22 mouse cellular contexts compared by ENCODE assay signal in genomic region chr8:10939210-10939782, GRCm38 (mm10).
A peak's percentile ranks its signal among the peaks of the same experiment; 100 is the strongest.
DNase-seq lines count a peak whose midpoint lies in the region; ATAC-seq lines count a peak whose summit lies in the region.
"Had no signal": no experiment of that assay in that cellular context is flagged by ENCODE, and none has a peak within 500 bp of the region (broad histone marks: within the 10 kb centered on the region; RNA-seq: fewer than 3 reads in every experiment).

No protein-coding gene starts in this region.

- no peak overlapping the region for H3K4me3 ChIP-seq in liver, embryonic 13.5 days (replicated peaks)
- no peak overlapping the region for H3K4me3 ChIP-seq in liver, embryonic 11.5 days (ENCODE audit: low read depth, low read length)
- H3K4me3 ChIP-seq in liver, embryonic 16.5 days (ENCODE audit: low read depth, low read length), result no peak overlapping the region
- H3K4me3 ChIP-seq: embryonic facial prominence, embryonic 15.5 days; erythroblast, embryonic 14.5 days; forebrain, embryonic 10.5 days; forebrain, embryonic 15.5 days; heart, embryonic 13.5 days; hindbrain, embryonic 13.5 days had no signal

- 56% methylated on average over 3 of the region's 3 CpGs for WGBS in liver, embryonic 13.5 days (ENCODE audit: insufficient replicate concordance)
- 66% methylated on average over 3 of the region's 3 CpGs for WGBS in liver, embryonic 11.5 days
- 53% methylated on average over 3 of the region's 3 CpGs for WGBS in liver, embryonic 16.5 days (ENCODE audit: insufficient replicate concordance)

- ATAC-seq in liver, embryonic 13.5 days (ENCODE audit: low read depth), result no peak
- no peak for ATAC-seq in liver, embryonic 11.5 days (replicated peaks; ENCODE audit: low FRiP score)
- ATAC-seq in liver, embryonic 16.5 days (ENCODE audit: low read depth), result no peak
- ATAC-seq: forebrain, embryonic 15.5 days; hindbrain, postnatal 0 days had no signal

- H3K9me3 ChIP-seq in liver, embryonic 13.5 days (replicated peaks), result no peaks in the 10 kb centered on the region
- H3K9me3 ChIP-seq in liver, embryonic 11.5 days (ENCODE audit: control insufficient read depth, low read length), result no peaks in the 10 kb centered on the region
- H3K9me3 ChIP-seq in liver, embryonic 16.5 days (replicated peaks; ENCODE audit: control insufficient read depth, low read length), result no peaks in the 10 kb centered on the region
- H3K9me3 ChIP-seq: embryonic facial prominence, embryonic 15.5 days; forebrain, embryonic 10.5 days; forebrain, embryonic 15.5 days; heart, embryonic 13.5 days; hindbrain, embryonic 13.5 days had no signal

- H3K36me3 ChIP-seq in liver, embryonic 13.5 days, result no peaks in the 10 kb centered on the region
- no peaks in the 10 kb centered on the region for H3K36me3 ChIP-seq in liver, embryonic 11.5 days (ENCODE audit: control insufficient read depth, insufficient read depth, low read length)
- H3K36me3 ChIP-seq in liver, embryonic 16.5 days (ENCODE audit: control insufficient read depth, insufficient read depth), result no peaks in the 10 kb centered on the region
- H3K36me3 ChIP-seq: embryonic facial prominence, embryonic 15.5 days; forebrain, embryonic 10.5 days; forebrain, embryonic 15.5 days; heart, embryonic 13.5 days; hindbrain, embryonic 13.5 days had no signal

- no peak overlapping the region for H3K4me2 ChIP-seq in liver, embryonic 13.5 days
- H3K4me2 ChIP-seq in liver, embryonic 11.5 days, result no peak overlapping the region
- no peak overlapping the region for H3K4me2 ChIP-seq in liver, embryonic 16.5 days (ENCODE audit: low read depth, low read length)
- H3K4me2 ChIP-seq: embryonic facial prominence, embryonic 15.5 days; forebrain, embryonic 15.5 days; heart, embryonic 13.5 days; hindbrain, embryonic 13.5 days had no signal

- DNase-seq in embryo, embryonic 10 days (ENCODE audit: low spot score), result peak; percentile 53
- DNase-seq in embryo, embryonic 10.5 days (ENCODE audit: low spot score), result no peak
- DNase-seq in liver, embryonic 13.5 days, result no peak
- DNase-seq in liver, embryonic 11.5 days (ENCODE audit: low spot score), result no peak
- no peak for DNase-seq in urinary bladder, adult 2 months (ENCODE audit: low spot score)
- DNase-seq in heart, postnatal 25 days (ENCODE audit: low spot score), result no peak
- DNase-seq: adrenal gland, adult 8-10 months; adrenal gland, postnatal 36 days; cerebellum, adult 11 months; cerebellum, adult 8-10 months; cerebellum, postnatal 36 days; embryo, embryonic 11 days; gastrocnemius, postnatal 36 days; heart, adult 11 months had no signal

- intact Hi-C loops in heart, postnatal 25 days (cut with DNase I), result no loop called here

- peaks cover 28% of the 10 kb centered on the region for H3K27me3 ChIP-seq in liver, embryonic 13.5 days
- 0 out of 2 replicates have a peak, but pooled peaks cover 14% of the 10 kb centered on the region for H3K27me3 ChIP-seq in liver, embryonic 11.5 days (replicated peaks; ENCODE audit: control insufficient read depth, insufficient read depth, low read length)
- no peaks in the 10 kb centered on the region for H3K27me3 ChIP-seq in liver, embryonic 16.5 days (ENCODE audit: control insufficient read depth, insufficient read depth, low read depth, low read length)
- H3K27me3 ChIP-seq: forebrain, embryonic 15.5 days had no signal

- no peak overlapping the region for H3K9ac ChIP-seq in liver, embryonic 13.5 days
- no peak overlapping the region for H3K9ac ChIP-seq in liver, embryonic 11.5 days (ENCODE audit: low read depth, low read length)
- no peak overlapping the region for H3K9ac ChIP-seq in liver, embryonic 16.5 days (ENCODE audit: low read depth, low read length)
- H3K9ac ChIP-seq: embryonic facial prominence, embryonic 15.5 days; forebrain, embryonic 15.5 days; heart, embryonic 13.5 days; hindbrain, embryonic 13.5 days had no signal

- peaks cover 14% of the 10 kb centered on the region for H3K4me1 ChIP-seq in liver, embryonic 13.5 days (replicated peaks)
- no peaks in the 10 kb centered on the region for H3K4me1 ChIP-seq in liver, embryonic 11.5 days (replicated peaks; ENCODE audit: control insufficient read depth, insufficient read depth, low read length)
- peaks cover 10% of the 10 kb centered on the region for H3K4me1 ChIP-seq in liver, embryonic 16.5 days (ENCODE audit: control insufficient read depth, low read depth, low read length)
- H3K4me1 ChIP-seq: forebrain, embryonic 15.5 days had no signal

- 0 out of 2 replicates have a peak overlapping the region, but pooled peaks have one; percentile 16 for H3K27ac ChIP-seq in liver, embryonic 13.5 days
- no peak overlapping the region for H3K27ac ChIP-seq in liver, embryonic 11.5 days (ENCODE audit: low read depth, low read length)
- H3K27ac ChIP-seq in liver, embryonic 16.5 days (ENCODE audit: low read length), result peak overlapping the region; percentile 59
- H3K27ac ChIP-seq: embryonic facial prominence, embryonic 15.5 days; forebrain, embryonic 15.5 days; heart, embryonic 13.5 days; hindbrain, embryonic 13.5 days; hindbrain, postnatal 0 days had no signal
